In genomic region chr8:70634066-70634465, GRCm38 (mm10) we compare ENCODE assay signal across 1 mouse cellular context.
TF ChIP-seq lines count a peak whose summit lies in the region.

No protein-coding gene starts in this region.

TF ChIP-seq in CH12.LX, 34 proteins besides CTCF, POLR2A, EP300 and RAD21:
- TF ChIP-seq POLR2AphosphoS2 (IDR thresholded peaks at IDR 0.05; ENCODE audit: low read depth, low read length): no peak
- TF ChIP-seq UBTF (IDR thresholded peaks at IDR 0.05; ENCODE audit: low read depth, low read length): no peak
- no peak for TF ChIP-seq SMC3 (IDR thresholded peaks at IDR 0.05; ENCODE audit: low read depth, low read length)
- TF ChIP-seq GABPA (IDR thresholded peaks at IDR 0.05; ENCODE audit: insufficient replicate concordance, low read depth, low read length): no peak
- no peak for TF ChIP-seq BHLHE40 (IDR thresholded peaks at IDR 0.05; ENCODE audit: low read depth, low read length)
- no peak for TF ChIP-seq ZMIZ1 (IDR thresholded peaks at IDR 0.05; ENCODE audit: low read depth, low read length)
